Mouse (Mus musculus) T-helper 1 cell (primary cell): Measurements from ENCODE around the gene Crygd.
"Not testable (repeated sequence)": the region's sequence is repeated elsewhere in the genome, so short reads cannot be mapped to it uniquely, and the experiment has no call there.

Experiments
- in situ Hi-C: fragments of 300-600 bp; cut with MboI, MseI; formaldehyde crosslinking; loops from one replicate; pipeline ENCODE4 v1.15.1; 2025; ENCODE audit warnings: high pct_unique_total_duplicates

Gene Crygd

GRCm38 (mm10) chr1:65063352-65063751, at the start of gene Crygd:
TSS of gene Crygd (minus strand) at chr1:65063452.
- in situ Hi-C loops, result no loop called here

- in situ Hi-C loops, result no loop called here
Measured at GRCm38 (mm10) chr1:65112807-65113196, 49.5 kb upstream of the Crygd start.

- in situ Hi-C loops, result no loop called here
Measured at GRCm38 (mm10) chr1:65112031-65112806, 49.0 kb upstream of the Crygd start.

- in situ Hi-C loops, result no loop called here
Measured at GRCm38 (mm10) chr1:65109756-65110435, 46.6 kb upstream of the Crygd start.

GRCm38 (mm10) chr1:65109196-65109595, 45.9 kb upstream of the Crygd start:
- in situ Hi-C loops, result no loop called here

- in situ Hi-C loops, result no loop called here
Measured at GRCm38 (mm10) chr1:65107654-65108279, 44.5 kb upstream of the Crygd start.

- in situ Hi-C loops, result no loop called here
Measured at GRCm38 (mm10) chr1:65103273-65103672, 40.0 kb upstream of the Crygd start, which contains the start of gene Cryga. TSS of gene Cryga (minus strand) at chr1:65103373.

GRCm38 (mm10) chr1:65096953-65097352, 33.7 kb upstream of the Crygd start:
- in situ Hi-C loops, result no loop called here

GRCm38 (mm10) chr1:65091566-65091965, 28.3 kb upstream of the Crygd start:
- in situ Hi-C loops, result no loop called here

- in situ Hi-C loops, result no loop called here
Measured at GRCm38 (mm10) chr1:65090370-65090769, 27.1 kb upstream of the Crygd start.

GRCm38 (mm10) chr1:65088567-65089356, 25.5 kb upstream of the Crygd start:
- in situ Hi-C loops, result no loop called here

GRCm38 (mm10) chr1:65082188-65082587, 18.9 kb upstream of the Crygd start, which contains the start of gene Crygb:
TSS of gene Crygb (minus strand) at chr1:65082288.
- in situ Hi-C loops, result no loop called here

GRCm38 (mm10) chr1:65075607-65076006, 12.4 kb upstream of the Crygd start:
- in situ Hi-C loops, result no loop called here

- in situ Hi-C loops, result no loop called here
Measured at GRCm38 (mm10) chr1:65073589-65073988, 10.3 kb upstream of the Crygd start, which contains the start of gene Crygc. TSS of gene Crygc (minus strand) at chr1:65073689.

GRCm38 (mm10) chr1:65067842-65068241, 4.6 kb upstream of the Crygd start:
- in situ Hi-C loops, result no loop called here

GRCm38 (mm10) chr1:65064201-65064600, 949 bp upstream of the Crygd start:
- in situ Hi-C loops, result no loop called here

- in situ Hi-C loops, result no loop called here
Measured at GRCm38 (mm10) chr1:65052140-65052539, 11.1 kb downstream of the Crygd start.

- in situ Hi-C loops, result no loop called here
Measured at GRCm38 (mm10) chr1:65051696-65052095, 11.6 kb downstream of the Crygd start.

- in situ Hi-C loops, result not testable (repeated sequence)
Measured at GRCm38 (mm10) chr1:65050952-65051351, 12.3 kb downstream of the Crygd start, which contains the start of gene Cryge. TSS of gene Cryge (minus strand) at chr1:65051149.

- in situ Hi-C loops, result no loop called here
Measured at GRCm38 (mm10) chr1:65048781-65049180, 14.5 kb downstream of the Crygd start.

- in situ Hi-C loops, result no loop called here
Measured at GRCm38 (mm10) chr1:65046401-65047109, 16.7 kb downstream of the Crygd start.
